Mouse (Mus musculus) stomach, postnatal 0 days (tissue): ENCODE results near the gene Slc52a3.

ENCODE experiments used
- CTCF ChIP-seq: IDR thresholded peaks from 2 replicates; pipeline ENCODE4 v1.5.1; 2016; ENCODE audit warnings: antibody characterized with exemption, low read depth, mild to moderate bottlenecking, moderate library complexity
- EP300 ChIP-seq: optimal IDR thresholded peaks from 2 replicates; pipeline ENCODE3; 2016; ENCODE audit warnings: antibody characterized with exemption

DNA sequence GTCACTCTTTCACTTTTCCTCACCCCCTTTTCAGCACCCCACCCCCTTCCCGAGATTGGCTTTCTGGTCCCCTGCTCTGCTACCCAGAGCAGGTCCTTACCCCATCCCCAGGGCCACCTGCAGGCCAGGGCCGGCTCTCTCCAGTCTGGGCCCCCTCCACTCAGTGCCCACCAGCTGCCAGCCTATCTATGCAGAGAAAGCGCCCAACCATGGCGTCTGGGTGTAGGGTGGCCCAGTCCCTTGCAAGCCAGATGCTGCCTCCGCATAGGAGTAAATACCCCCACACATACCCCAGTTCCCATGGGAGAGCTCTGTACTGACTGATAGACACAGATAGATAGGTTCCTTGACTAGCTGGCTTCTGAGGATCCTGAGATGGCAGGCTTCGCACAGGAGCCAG lies 4.4 kb downstream of the Slc52a3 start:
- TF ChIP-seq CTCF: no peak
- no peak for TF ChIP-seq EP300
